Mouse (Mus musculus) stomach, embryonic 16.5 days (tissue): ENCODE measurements at regions not wholly inside any gene's neighbourhood (a gene's known extent, or its start where the extent isn't known, plus 50 kb on each side); places are given as distances from the start of the nearest gene placed in this dataset.

Source experiments
- ATAC-seq: fragments of 200-750 bp; cut with Nextera tagmentation; 2 replicates; pipeline ENCODE4 v1.8.0; 2017; ENCODE audit warnings: moderate number of reproducible peaks, moderate TSS enrichment; ENCODE audit not compliant: insufficient read depth, low FRiP score
- H3K27ac ChIP-seq: fragments of 300-500 bp; sonication (generic); 2 replicates; pipeline ENCODE4 v1.5.1; 2014; ENCODE audit warnings: low read length
- H3K27me3 ChIP-seq: fragments of 300-500 bp; sonication (generic); 2 replicates; pipeline ENCODE4 v1.6.1; 2014; ENCODE audit warnings: low read length, control low read depth, mixed read lengths; ENCODE audit not compliant: control insufficient read depth, insufficient read depth
- H3K36me3 ChIP-seq: fragments of 300-500 bp; sonication (generic); 2 replicates; pipeline ENCODE4 v1.6.1; 2014; ENCODE audit warnings: low read length; ENCODE audit not compliant: control insufficient read depth, insufficient read depth
- H3K4me1 ChIP-seq: fragments of 300-500 bp; sonication (generic); 2 replicates; pipeline ENCODE4 v1.6.1; 2014; ENCODE audit warnings: low read length, control low read depth, mixed read lengths; ENCODE audit not compliant: control insufficient read depth, insufficient read depth
- H3K4me2 ChIP-seq: fragments of 300-500 bp; sonication (generic); 2 replicates; pipeline ENCODE4 v1.6.1; 2014; ENCODE audit warnings: low read depth, low read length, mixed read lengths
- H3K4me3 ChIP-seq: fragments of 300-500 bp; sonication (generic); replicated peaks from 2 replicates; pipeline ENCODE4 v1.5.1; 2014; ENCODE audit warnings: mild to moderate bottlenecking, low read length
- H3K9ac ChIP-seq: fragments of 300-500 bp; sonication (generic); 2 replicates; pipeline ENCODE4 v1.6.1; 2014; ENCODE audit warnings: low read length
- H3K9me3 ChIP-seq: fragments of 300-500 bp; sonication (generic); replicated peaks from 2 replicates; pipeline ENCODE4 v1.6.1; 2016; ENCODE audit warnings: low read length, control low read depth; ENCODE audit not compliant: control insufficient read depth
- WGBS: fragments of 180-500 bp; shearing (Covaris S2); extraction: QIAGEN DNeasy Blood & Tissue Kit; methylation state at CpG from one replicate; pipeline ENCODE4 v1.1.7; 2014; 5-methylcytosine and 5-hydroxymethylcytosine counted together

GRCm38 (mm10) chr2:92721951-92722350, 122.4 kb downstream of the Chst1 start:
- Histone ChIP-seq H3K9ac (no peak overlapping the region), H3K27ac (no peak overlapping the region), H3K4me1 (peaks cover 4% of the 10 kb centered on the region), H3K4me3 (no peak overlapping the region), H3K9me3 (peaks cover 4% of the 10 kb centered on the region; the same call in 1 of the 2 replicates), H3K4me2 (no peak overlapping the region), H3K36me3 (no peaks in the 10 kb centered on the region), H3K27me3 (no peaks in the 10 kb centered on the region)
- 78% methylated on average over 3 of the region's 3 CpGs for WGBS
- ATAC-seq: no peak

GRCm38 (mm10) chr2:92723618-92724263, 124.2 kb downstream of the Chst1 start:
- Histone ChIP-seq H3K4me1 (peaks cover 6% of the 10 kb centered on the region), H3K27me3 (no peaks in the 10 kb centered on the region), H3K4me3 (no peak overlapping the region), H3K9ac (no peak overlapping the region), H3K36me3 (no peaks in the 10 kb centered on the region), H3K4me2 (no peak overlapping the region), H3K9me3 (peaks cover 4% of the 10 kb centered on the region; the same call in 1 of the 2 replicates), H3K27ac (no peak overlapping the region)
- ATAC-seq: no peak
- WGBS: 42% methylated on average over 9 of the region's 9 CpGs

- Histone ChIP-seq H3K27me3 (no peaks in the 10 kb centered on the region), H3K9ac (no peak overlapping the region), H3K4me2 (no peak overlapping the region), H3K36me3 (no peaks in the 10 kb centered on the region), H3K27ac (no peak overlapping the region), H3K9me3 (peaks cover 4% of the 10 kb centered on the region; the same call in 1 of the 2 replicates), H3K4me3 (no peak overlapping the region), H3K4me1 (peaks cover 6% of the 10 kb centered on the region)
- WGBS: 60% methylated on average over 7 of the region's 7 CpGs
- ATAC-seq: no peak
These were observed 127.1 kb downstream of the Chst1 start for GRCm38 (mm10) chr2:92726640-92727039.

GRCm38 (mm10) chr2:92727241-92727640, 127.7 kb downstream of the Chst1 start:
- no peak for ATAC-seq
- Histone ChIP-seq H3K4me3 (no peak overlapping the region), H3K36me3 (no peaks in the 10 kb centered on the region), H3K4me1 (peaks cover 6% of the 10 kb centered on the region), H3K4me2 (no peak overlapping the region), H3K9me3 (no peaks in the 10 kb centered on the region), H3K27me3 (no peaks in the 10 kb centered on the region), H3K27ac (no peak overlapping the region), H3K9ac (no peak overlapping the region)
- 84% methylated on average over 2 of the region's 2 CpGs for WGBS

GRCm38 (mm10) chr2:92728388-92728787, 128.9 kb downstream of the Chst1 start:
- peaks cover 6% of the 10 kb centered on the region for H3K4me1 ChIP-seq
- 68% methylated on average over 3 of the region's 3 CpGs for WGBS
- H3K9ac ChIP-seq: no peak overlapping the region
- no peak for ATAC-seq
- no peaks in the 10 kb centered on the region for H3K9me3 ChIP-seq
- H3K36me3 ChIP-seq: no peaks in the 10 kb centered on the region
- H3K27ac ChIP-seq: no peak overlapping the region
- no peak overlapping the region for H3K4me2 ChIP-seq
- H3K4me3 ChIP-seq: no peak overlapping the region
- H3K27me3 ChIP-seq: no peaks in the 10 kb centered on the region

- Histone ChIP-seq H3K9ac (no peak overlapping the region), H3K27me3 (no peaks in the 10 kb centered on the region), H3K4me2 (no peak overlapping the region), H3K4me3 (no peak overlapping the region), H3K9me3 (no peaks in the 10 kb centered on the region), H3K27ac (no peak overlapping the region), H3K4me1 (peaks cover 6% of the 10 kb centered on the region), H3K36me3 (no peaks in the 10 kb centered on the region)
- ATAC-seq: no peak
- WGBS: 85% methylated on average over 6 of the region's 6 CpGs
These were observed 130.9 kb downstream of the Chst1 start for GRCm38 (mm10) chr2:92730371-92730770.

- Histone ChIP-seq H3K27me3 (no peaks in the 10 kb centered on the region), H3K4me1 (no peaks in the 10 kb centered on the region), H3K4me2 (no peak overlapping the region), H3K9me3 (no peaks in the 10 kb centered on the region), H3K36me3 (no peaks in the 10 kb centered on the region), H3K9ac (no peak overlapping the region), H3K4me3 (no peak overlapping the region), H3K27ac (no peak overlapping the region)
- ATAC-seq: no peak
- 65% methylated on average over 1 of the region's 1 CpGs for WGBS
These were observed 133.9 kb downstream of the Chst1 start for GRCm38 (mm10) chr2:92733403-92733802.

- WGBS: 73% methylated on average over 5 of the region's 5 CpGs
- no peak for ATAC-seq
- no peaks in the 10 kb centered on the region for H3K9me3 ChIP-seq
These were observed 136.3 kb downstream of the Chst1 start for GRCm38 (mm10) chr2:92735784-92736183.

GRCm38 (mm10) chr2:92737301-92737700, 137.8 kb downstream of the Chst1 start:
- no peak for ATAC-seq
- H3K4me2 ChIP-seq: no peak overlapping the region
- H3K9ac ChIP-seq: no peak overlapping the region
- WGBS: 68% methylated on average over 1 of the region's 1 CpGs
- no peak overlapping the region for H3K4me3 ChIP-seq
- H3K27me3 ChIP-seq: no peaks in the 10 kb centered on the region
- H3K4me1 ChIP-seq: peaks cover 3% of the 10 kb centered on the region
- no peaks in the 10 kb centered on the region for H3K36me3 ChIP-seq
- H3K27ac ChIP-seq: no peak overlapping the region
- H3K9me3 ChIP-seq: no peaks in the 10 kb centered on the region

More at GRCm38 (mm10) chr2:92735784-92736183, 136.3 kb downstream of the Chst1 start:
- H3K27ac ChIP-seq: no peak overlapping the region
- H3K9ac ChIP-seq: no peak overlapping the region
- H3K4me2 ChIP-seq: no peak overlapping the region
- no peak overlapping the region for H3K4me3 ChIP-seq
- H3K4me1 ChIP-seq: no peaks in the 10 kb centered on the region
- no peaks in the 10 kb centered on the region for H3K27me3 ChIP-seq
- no peaks in the 10 kb centered on the region for H3K36me3 ChIP-seq
